Mouse (Mus musculus) kidney, adult 2 months (tissue): ENCODE data around the gene Srcin1.

Experiments
- CTCF ChIP-seq: fragments of 200-500 bp; conservative IDR thresholded peaks from 2 replicates; pipeline ENCODE4 v1.5.1; 2011; ENCODE audit warnings: low read depth, mild to moderate bottlenecking, control low read depth, low read length, moderate library complexity, mixed read lengths; ENCODE audit not compliant: insufficient read depth, insufficient read length
- POLR2A ChIP-seq: fragments of 200-500 bp; IDR thresholded peaks from one replicate; pipeline ENCODE4 v1.6.1; 2011; ENCODE audit warnings: low read depth, low read length, control low read depth

GRCm38 (mm10) chr11:97521741-97522474 lies 54.1 kb downstream of the Srcin1 start:
- TF ChIP-seq CTCF (no peak), POLR2A (no peak)
